Mouse (Mus musculus) bone marrow, adult 2 months (tissue): ENCODE measurements around the gene Krt80. TPM values are rescaled to one million over a fixed set of nuclear protein-coding genes. Genes with fewer than 3 reads are reported as not detected.
"Not testable (repeated sequence)": the region's sequence is repeated elsewhere in the genome, so short reads cannot be mapped to it uniquely, and the experiment has no call there.

Experiments used
- H3K27ac ChIP-seq: fragments of 200-500 bp; 2 replicates; pipeline ENCODE4 v1.5.1; 2012; ENCODE audit warnings: low read depth, mild to moderate bottlenecking, control low read depth, inconsistent platforms, low read length; ENCODE audit not compliant: control insufficient read depth, poor library complexity, insufficient read depth
- H3K4me1 ChIP-seq: fragments of 200-500 bp; 2 replicates; pipeline ENCODE4 v1.6.1; 2011; ENCODE audit warnings: low read length; ENCODE audit not compliant: control insufficient read depth, insufficient read depth
- H3K4me3 ChIP-seq: fragments of 200-500 bp; replicated peaks from 2 replicates; pipeline ENCODE3; 2011; ENCODE audit warnings: mild to moderate bottlenecking, low read depth, low read length, control low read depth; ENCODE audit not compliant: control insufficient read depth
- CTCF ChIP-seq: fragments of 200-500 bp; IDR thresholded peaks from 2 replicates; pipeline ENCODE4 v1.5.1; 2011; ENCODE audit warnings: low read length, control low read depth; ENCODE audit not compliant: control insufficient read depth, insufficient read depth
- POLR2A ChIP-seq: fragments of 200-500 bp; IDR thresholded peaks from 2 replicates; pipeline ENCODE4 v1.6.1; 2011; ENCODE audit warnings: low read depth, mild to moderate bottlenecking, control low read depth, low read length, borderline replicate concordance; ENCODE audit not compliant: control insufficient read depth
- WGBS: fragments of 180-500 bp; shearing (Covaris S2); methylation state at CpG from one replicate; pipeline ENCODE4 v1.1.7; 2018; 5-methylcytosine and 5-hydroxymethylcytosine counted together
- polyA plus RNA-seq: library from polyadenylated mRNA; stranded (reverse); fragments of >200 nt; gene quantifications from 2 replicates; pipeline ENCODE4 v1.2.4, GENCODE M21; 2011; ENCODE audit warnings: low replicate concordance; ENCODE audit not compliant: missing spikeins, insufficient read depth, insufficient read length

Gene Krt80
- polyA plus RNA-seq, 1 experiment: 3.5 TPM

DNA sequence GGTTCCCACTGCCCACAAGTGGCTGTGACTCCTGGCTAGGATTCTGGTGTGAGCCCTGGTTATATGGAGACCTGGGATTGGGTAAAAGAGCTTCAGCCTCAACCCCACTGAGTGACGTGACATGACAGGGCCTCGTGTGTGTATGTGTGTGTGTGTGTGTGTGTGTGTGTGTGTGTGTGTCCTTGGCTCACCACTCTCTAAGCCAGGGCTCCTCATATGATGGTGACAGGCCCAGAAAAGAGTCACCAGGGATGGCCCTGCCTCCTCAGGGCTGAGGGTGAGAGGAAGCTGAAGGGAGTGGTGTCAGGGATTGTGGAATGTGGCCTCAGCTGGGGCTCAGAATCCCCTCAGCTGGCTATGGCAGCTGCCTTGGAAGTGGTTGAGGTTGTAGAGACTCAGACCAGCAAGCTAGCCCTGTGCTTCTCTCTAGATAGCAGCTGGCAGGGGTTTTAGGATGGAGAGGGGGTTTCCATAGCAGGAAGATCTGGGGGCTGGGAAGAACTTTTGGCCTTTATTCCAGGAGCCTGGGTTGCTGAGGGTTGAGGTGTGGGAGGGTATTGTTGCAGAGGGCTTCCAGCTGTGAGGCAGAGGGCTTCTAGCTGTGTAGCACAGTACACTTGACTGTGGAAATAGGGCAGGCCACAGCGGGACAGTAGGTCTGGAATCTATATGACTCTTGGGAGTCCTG is 40.9 kb downstream of the Krt80 start:
- H3K27ac ChIP-seq: no peak overlapping the region
- 67% methylated on average over 3 of the region's 3 CpGs for WGBS
- no peak overlapping the region for H3K4me3 ChIP-seq
- TF ChIP-seq POLR2A: no peak
- no peak for TF ChIP-seq CTCF
- H3K4me1 ChIP-seq: peaks cover 3% of the 10 kb centered on the region

- no peak overlapping the region for H3K4me3 ChIP-seq
- TF ChIP-seq POLR2A: no peak
- peak; percentile 95 for TF ChIP-seq CTCF
- no peaks in the 10 kb centered on the region for H3K4me1 ChIP-seq
- H3K27ac ChIP-seq: no peak overlapping the region
- WGBS: under 1% methylated on average over 6 of the region's 6 CpGs
Observed at GRCm38 (mm10) chr15:101327282-101327681, 42.7 kb downstream of the Krt80 start.

DNA sequence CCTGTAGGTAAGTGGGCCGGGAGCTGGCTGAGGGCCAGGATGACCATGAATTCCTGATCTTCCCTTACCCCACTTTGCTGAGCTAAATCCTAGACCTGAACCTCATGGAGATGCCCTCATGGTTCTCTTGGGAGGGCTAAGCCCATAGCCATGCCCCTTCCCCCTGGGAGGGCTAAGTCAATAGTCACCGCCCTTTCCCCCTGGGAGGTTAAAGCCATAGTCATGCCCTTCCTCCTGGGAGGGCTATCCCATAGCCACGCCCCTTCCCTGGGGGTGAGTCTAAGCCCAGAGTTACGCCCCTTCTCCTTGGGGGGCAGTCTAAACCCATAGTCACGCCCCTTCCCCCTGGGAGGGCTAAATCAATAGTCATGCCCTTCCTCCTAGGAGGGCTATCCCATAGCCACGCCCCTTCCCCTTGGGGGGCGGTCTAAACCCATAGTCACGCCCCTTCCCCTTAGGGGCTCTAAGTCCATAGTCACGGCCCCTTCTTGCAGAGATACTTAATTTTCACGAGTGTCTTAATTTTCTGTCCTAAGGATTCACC is 43.9 kb downstream of the Krt80 start:
- Histone ChIP-seq H3K4me3 (no peak overlapping the region), H3K27ac (no peak overlapping the region), H3K4me1 (no peaks in the 10 kb centered on the region)
- TF ChIP-seq CTCF (no peak), POLR2A (no peak)
- WGBS: 24% methylated on average over 10 of the region's 10 CpGs

DNA sequence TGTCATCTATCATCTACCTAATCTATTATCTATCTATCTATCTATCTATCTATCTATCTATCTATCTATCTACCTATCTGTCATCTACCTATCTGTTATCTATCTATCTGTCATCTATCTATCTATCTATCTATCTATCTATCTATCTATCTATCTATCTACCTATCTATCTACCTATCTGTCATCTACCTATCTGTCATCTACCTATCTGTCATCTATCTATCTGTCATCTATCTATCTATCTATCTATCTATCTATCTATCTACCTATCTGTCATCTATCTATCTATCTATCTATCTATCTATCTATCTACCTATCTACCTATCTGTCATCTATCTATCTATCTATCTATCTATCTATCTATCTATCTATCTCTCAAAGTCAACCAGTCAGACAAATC is 45.6 kb downstream of the Krt80 start:
- not testable (repeated sequence) for H3K4me1 ChIP-seq, H3K27ac ChIP-seq, H3K4me3 ChIP-seq

DNA sequence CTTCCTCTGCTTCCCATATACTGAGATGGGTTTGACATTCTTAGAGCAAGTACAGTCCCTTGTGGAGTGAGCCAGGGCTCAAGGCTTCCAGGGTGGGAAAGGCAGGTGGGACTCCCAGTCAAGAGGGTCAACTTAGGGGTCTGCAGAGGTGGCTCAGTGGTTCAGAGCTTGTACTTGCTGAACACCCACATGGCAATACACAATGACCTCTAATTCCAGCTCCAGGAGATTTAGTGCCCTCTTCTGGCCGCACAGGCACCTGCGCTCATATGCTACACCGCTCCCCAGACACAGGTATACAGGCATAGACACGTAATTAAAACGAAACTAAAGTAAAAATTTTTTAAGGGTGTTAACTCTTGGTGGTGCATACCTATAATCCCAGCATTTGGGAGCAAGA is 46.5 kb downstream of the Krt80 start:
- peaks cover 5% of the 10 kb centered on the region for H3K4me1 ChIP-seq
- WGBS: 95% methylated on average over 5 of the region's 5 CpGs
- H3K27ac ChIP-seq: no peak overlapping the region
- no peak overlapping the region for H3K4me3 ChIP-seq
- peak; percentile 21; the same call in 1 of the 2 replicates for TF ChIP-seq CTCF
- TF ChIP-seq POLR2A: no peak

DNA sequence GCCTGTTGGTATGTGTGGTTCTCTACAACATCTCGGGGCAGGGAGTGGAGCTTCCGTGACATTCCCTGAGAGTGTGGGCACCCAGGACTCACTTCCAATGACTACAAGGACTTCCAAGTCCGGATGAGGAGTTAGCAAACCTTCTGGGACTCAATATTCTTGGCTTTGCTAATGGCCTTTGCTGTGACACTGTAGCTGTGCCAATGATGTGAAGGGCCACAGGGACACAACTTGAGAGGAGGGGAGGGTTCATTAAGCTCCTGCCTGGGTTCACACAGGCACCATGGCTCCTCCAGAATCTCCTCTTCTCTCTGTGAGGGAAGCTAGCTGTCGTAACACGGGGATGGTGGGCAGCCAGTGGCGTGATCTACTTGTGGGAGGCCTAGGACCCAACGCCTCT is 47.3 kb downstream of the Krt80 start:
- WGBS: 64% methylated on average over 7 of the region's 7 CpGs
- Histone ChIP-seq H3K4me1 (peaks cover 5% of the 10 kb centered on the region), H3K4me3 (no peak overlapping the region), H3K27ac (no peak overlapping the region)
- TF ChIP-seq CTCF (no peak), POLR2A (no peak)

DNA sequence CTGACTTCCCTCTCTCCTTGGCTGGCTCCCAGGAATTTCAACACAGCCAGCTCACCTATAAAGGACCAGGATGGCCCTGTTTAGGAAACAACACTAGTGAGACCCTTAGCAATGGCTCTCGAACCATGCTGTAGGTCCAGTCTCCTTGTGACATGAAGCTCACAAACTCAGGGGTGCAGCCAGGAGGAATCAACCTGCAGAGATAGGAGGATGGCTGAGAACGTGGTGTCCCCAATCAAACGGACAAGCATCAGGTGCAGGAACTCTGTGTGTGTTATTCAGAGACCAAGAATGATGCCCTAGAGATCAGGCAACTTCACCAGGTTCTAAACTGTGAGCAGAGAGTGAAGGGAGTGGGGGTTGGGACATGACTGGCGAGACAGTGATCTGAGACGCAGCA is 47.9 kb downstream of the Krt80 start:
- H3K4me1 ChIP-seq: peaks cover 5% of the 10 kb centered on the region
- H3K4me3 ChIP-seq: no peak overlapping the region
- 62% methylated on average over 5 of the region's 5 CpGs for WGBS
- no peak overlapping the region for H3K27ac ChIP-seq
- TF ChIP-seq CTCF (no peak), POLR2A (no peak)

DNA sequence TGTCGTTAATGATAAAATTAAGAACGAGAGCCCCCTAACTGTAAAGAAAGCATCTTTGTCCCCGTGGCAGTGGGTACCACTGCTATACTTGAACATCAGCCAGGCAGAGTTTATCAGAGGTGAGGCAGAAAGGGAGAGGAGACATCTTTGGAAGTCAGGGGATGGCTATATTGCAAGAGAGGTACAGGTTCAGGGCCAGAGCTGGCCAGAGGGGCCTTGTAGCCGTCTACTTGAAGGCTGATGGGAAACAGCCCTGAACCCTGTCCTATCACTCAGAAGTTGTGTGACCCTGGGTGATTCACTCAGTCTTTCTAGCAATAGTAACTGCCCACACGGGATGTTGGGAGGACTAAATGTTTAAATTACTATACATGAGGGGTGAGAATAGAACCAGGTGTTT is 48.8 kb downstream of the Krt80 start:
- WGBS: 15% methylated on average over 5 of the region's 5 CpGs
- Histone ChIP-seq H3K4me1 (peaks cover 5% of the 10 kb centered on the region), H3K27ac (no peak overlapping the region), H3K4me3 (no peak overlapping the region)
- TF ChIP-seq CTCF: no peak
- no peak for TF ChIP-seq POLR2A

DNA sequence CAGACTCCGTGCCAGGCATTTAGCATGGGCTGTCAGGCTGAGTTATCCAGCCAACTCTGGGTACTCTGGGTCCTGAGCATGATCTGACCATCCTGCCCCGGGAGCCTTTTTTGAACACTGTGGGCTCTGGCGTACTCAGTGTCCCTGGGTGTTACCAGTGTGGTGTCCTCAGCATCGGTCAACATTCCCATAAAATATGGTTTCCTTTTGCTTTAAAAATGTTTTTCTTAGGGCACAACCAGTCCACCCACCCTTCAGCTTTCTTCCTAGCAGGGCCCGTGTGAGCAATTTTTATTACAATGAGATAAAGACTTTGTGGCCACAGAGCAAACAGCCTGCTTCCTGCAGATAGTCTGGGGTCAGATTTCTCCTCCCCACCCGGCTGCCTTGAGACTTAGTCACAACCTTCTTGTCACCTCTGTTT is 49.3 kb downstream of the Krt80 start:
- 12% methylated on average over 6 of the region's 6 CpGs for WGBS
- Histone ChIP-seq H3K27ac (peak overlapping the region; percentile 50; the same call in 1 of the 2 replicates), H3K4me3 (no peak overlapping the region), H3K4me1 (peaks cover 5% of the 10 kb centered on the region)
- no peak for TF ChIP-seq CTCF
- TF ChIP-seq POLR2A: no peak
